Mouse (Mus musculus) heart, postnatal 0 days (tissue): ENCODE measurements at regions not wholly inside any gene's neighbourhood (a gene's known extent, or its start where the extent isn't known, plus 50 kb on each side); places are given as distances from the start of the nearest gene placed in this dataset.
A peak's percentile ranks its signal among the peaks of the same experiment; 100 is the strongest.

ENCODE experiments used
- ATAC-seq: fragments of 200-750 bp; cut with Nextera tagmentation; 2 replicates; pipeline ENCODE4 v1.8.0; 2017; ENCODE audit warnings: low read depth, moderate number of reproducible peaks, moderate library complexity; ENCODE audit not compliant: insufficient read depth
- DNase-seq: peaks from one replicate; pipeline ENCODE4 v3.0.0-alpha.2; 2016; ENCODE audit warnings: low spot score
- H3K27ac ChIP-seq: fragments of 300-500 bp; sonication (generic); 2 replicates; pipeline ENCODE4 v1.5.1; 2014; ENCODE audit warnings: low read depth, mild to moderate bottlenecking
- H3K27me3 ChIP-seq: fragments of 300-500 bp; sonication (generic); 2 replicates; pipeline ENCODE4 v1.6.1; 2014; ENCODE audit warnings: low read length, mixed read lengths; ENCODE audit not compliant: control insufficient read depth, insufficient read depth
- H3K36me3 ChIP-seq: fragments of 300-500 bp; sonication (generic); replicated peaks from 2 replicates; pipeline ENCODE4 v1.6.1; 2014; ENCODE audit warnings: low read length, mixed read lengths; ENCODE audit not compliant: control insufficient read depth, insufficient read depth
- H3K4me1 ChIP-seq: fragments of 300-500 bp; sonication (generic); 2 replicates; pipeline ENCODE4 v1.6.1; 2014; ENCODE audit warnings: antibody characterized with exemption; ENCODE audit not compliant: control insufficient read depth, insufficient read depth
- H3K4me2 ChIP-seq: fragments of 300-500 bp; sonication (generic); 2 replicates; pipeline ENCODE4 v1.6.1; 2014; ENCODE audit warnings: low read depth, mild to moderate bottlenecking, low read length, moderate library complexity
- H3K4me3 ChIP-seq: fragments of 300-500 bp; sonication (generic); 2 replicates; pipeline ENCODE4 v1.5.1; 2014; ENCODE audit warnings: low read depth, low read length
- H3K9ac ChIP-seq: fragments of 300-500 bp; sonication (generic); replicated peaks from 2 replicates; pipeline ENCODE4 v1.6.1; 2014; ENCODE audit warnings: low read depth, low read length, mixed read lengths
- H3K9me3 ChIP-seq: fragments of 300-500 bp; sonication (generic); replicated peaks from 2 replicates; pipeline ENCODE4 v1.6.1; 2016; ENCODE audit warnings: low read length; ENCODE audit not compliant: control insufficient read depth
- CTCF ChIP-seq: IDR thresholded peaks from 2 replicates; pipeline ENCODE4 v1.5.1; 2016; ENCODE audit warnings: antibody characterized with exemption, control low read depth, low read depth
- EP300 ChIP-seq: IDR thresholded peaks from 2 replicates; pipeline ENCODE4 v1.6.1; 2016; ENCODE audit warnings: antibody characterized with exemption, low read depth
- WGBS: fragments of 180-500 bp; shearing (Covaris S2); extraction: QIAGEN DNeasy Blood & Tissue Kit; methylation state at CpG from one replicate; pipeline ENCODE4 v1.1.7; 2014; 5-methylcytosine and 5-hydroxymethylcytosine counted together

- no peaks in the 10 kb centered on the region for H3K4me1 ChIP-seq
- H3K27me3 ChIP-seq = no peaks in the 10 kb centered on the region
- no peak overlapping the region for H3K9ac ChIP-seq
- TF ChIP-seq CTCF (no peak), EP300 (no peak)
- ATAC-seq (no peak), DNase-seq (no peak)
- H3K36me3 ChIP-seq = no peaks in the 10 kb centered on the region
- H3K4me2 ChIP-seq = no peak overlapping the region
- no peak overlapping the region for H3K4me3 ChIP-seq
- WGBS = 57% methylated on average over 1 of the region's 1 CpGs
- H3K9me3 ChIP-seq = no peaks in the 10 kb centered on the region
- no peak overlapping the region for H3K27ac ChIP-seq
Measured at GRCm38 (mm10) chr19:52707679-52708078, 332.3 kb downstream of the Xpnpep1 start.

- Histone ChIP-seq H3K36me3 (no peaks in the 10 kb centered on the region), H3K4me2 (no peak overlapping the region), H3K27me3 (no peaks in the 10 kb centered on the region), H3K9ac (no peak overlapping the region), H3K4me1 (no peaks in the 10 kb centered on the region), H3K27ac (no peak overlapping the region), H3K4me3 (no peak overlapping the region), H3K9me3 (no peaks in the 10 kb centered on the region)
- no peak for ATAC-seq
- DNase-seq = no peak
- WGBS = 65% methylated on average over 5 of the region's 5 CpGs
- TF ChIP-seq CTCF (no peak), EP300 (no peak)
Measured at GRCm38 (mm10) chr19:52661009-52661408, 379.0 kb downstream of the Xpnpep1 start.

GRCm38 (mm10) chr19:52647066-52648046 is 383.3 kb downstream of the Ins1 start:
- H3K36me3 ChIP-seq = no peaks in the 10 kb centered on the region
- no peak overlapping the region for H3K27ac ChIP-seq
- no peak for ATAC-seq
- H3K4me2 ChIP-seq = no peak overlapping the region
- H3K4me3 ChIP-seq = no peak overlapping the region
- no peaks in the 10 kb centered on the region for H3K27me3 ChIP-seq
- 61% methylated on average over 17 of the region's 17 CpGs for WGBS
- no peak overlapping the region for H3K9ac ChIP-seq
- TF ChIP-seq EP300 (no peak), CTCF (no peak)
- no peak for DNase-seq
- no peaks in the 10 kb centered on the region for H3K4me1 ChIP-seq
- no peaks in the 10 kb centered on the region for H3K9me3 ChIP-seq

- WGBS = 45% methylated on average over 5 of the region's 5 CpGs
- ATAC-seq = no peak
Measured at GRCm38 (mm10) chr19:52640228-52640627, 376.1 kb downstream of the Ins1 start.

GRCm38 (mm10) chr19:52632501-52632900 is 368.4 kb downstream of the Ins1 start:
- no peaks in the 10 kb centered on the region for H3K36me3 ChIP-seq
- H3K27me3 ChIP-seq = no peaks in the 10 kb centered on the region
- H3K27ac ChIP-seq = no peak overlapping the region
- H3K4me1 ChIP-seq = no peaks in the 10 kb centered on the region
- no peak for ATAC-seq
- H3K9me3 ChIP-seq = no peaks in the 10 kb centered on the region
- no peak overlapping the region for H3K4me3 ChIP-seq
- 39% methylated on average over 4 of the region's 4 CpGs for WGBS
- TF ChIP-seq CTCF (no peak), EP300 (no peak)
- H3K9ac ChIP-seq = no peak overlapping the region
- no peak overlapping the region for H3K4me2 ChIP-seq
- peak; percentile 9 for DNase-seq

More at GRCm38 (mm10) chr19:52640228-52640627, 376.1 kb downstream of the Ins1 start:
- Histone ChIP-seq H3K9ac (no peak overlapping the region), H3K27ac (no peak overlapping the region), H3K36me3 (no peaks in the 10 kb centered on the region), H3K4me2 (no peak overlapping the region), H3K4me3 (no peak overlapping the region), H3K9me3 (no peaks in the 10 kb centered on the region), H3K4me1 (no peaks in the 10 kb centered on the region), H3K27me3 (no peaks in the 10 kb centered on the region)
- TF ChIP-seq EP300 (no peak), CTCF (no peak)
- DNase-seq = no peak
